Comparison of ENCODE assay signal across 14 mouse cellular contexts in genomic region chr12:17752828-17753227, GRCm38 (mm10).
DNase-seq lines count a peak whose midpoint lies in the region; ATAC-seq and TF ChIP-seq lines count a peak whose summit lies in the region.
"Had no signal": no experiment of that assay in that cellular context is flagged by ENCODE, and none has a peak within 500 bp of the region (broad histone marks: within the 10 kb centered on the region; RNA-seq: fewer than 3 reads in every experiment).

No protein-coding gene starts in this region.

- ATAC-seq in embryonic facial prominence, embryonic 11.5 days (replicated peaks; ENCODE audit: insufficient number of reproducible peaks, low FRiP score, low TSS enrichment, low read depth), result 0 out of 2 replicates have a peak, but pooled peaks have one; percentile 25
- ATAC-seq in forebrain, embryonic 12.5 days (ENCODE audit: low FRiP score), result peak; percentile 82
- peak; percentile 61 for ATAC-seq in hindbrain, embryonic 15.5 days (ENCODE audit: low FRiP score, low read depth)
- ATAC-seq in midbrain, postnatal 0 days (ENCODE audit: low FRiP score), result peak; percentile 53; the same call in 1 of the 2 replicates

- no peaks in the 10 kb centered on the region for H3K36me3 ChIP-seq in embryonic facial prominence, embryonic 11.5 days (replicated peaks; ENCODE audit: control insufficient read depth, insufficient read depth, low read depth, low read length)
- no peaks in the 10 kb centered on the region for H3K36me3 ChIP-seq in forebrain, embryonic 12.5 days (replicated peaks)
- no peaks in the 10 kb centered on the region for H3K36me3 ChIP-seq in hindbrain, embryonic 15.5 days
- no peaks in the 10 kb centered on the region for H3K36me3 ChIP-seq in midbrain, postnatal 0 days (ENCODE audit: insufficient read depth, low read length)
- H3K36me3 ChIP-seq in thymus, adult 2 months (ENCODE audit: control insufficient read depth, insufficient read depth, low read length), result no peaks in the 10 kb centered on the region
- H3K36me3 ChIP-seq: heart, embryonic 10.5 days; limb, embryonic 13.5 days had no signal

- no peak overlapping the region for H3K4me3 ChIP-seq in embryonic facial prominence, embryonic 11.5 days (ENCODE audit: low read depth, low read length)
- no peak overlapping the region for H3K4me3 ChIP-seq in forebrain, embryonic 12.5 days (replicated peaks)
- no peak overlapping the region for H3K4me3 ChIP-seq in hindbrain, embryonic 15.5 days
- H3K4me3 ChIP-seq in midbrain, postnatal 0 days (ENCODE audit: low read depth, low read length), result no peak overlapping the region
- no peak overlapping the region for H3K4me3 ChIP-seq in thymus, adult 2 months (ENCODE audit: control insufficient read depth, insufficient read depth, low read length)
- H3K4me3 ChIP-seq: heart, embryonic 10.5 days; limb, embryonic 13.5 days; stomach, embryonic 15.5 days had no signal

- TF ChIP-seq CTCF in midbrain, postnatal 0 days (IDR thresholded peaks at IDR 0.05), result no peak
- TF ChIP-seq CTCF in thymus, adult 2 months (IDR thresholded peaks at IDR 0.05; ENCODE audit: borderline replicate concordance, control insufficient read depth, extremely low read depth, insufficient read depth, low read length, poor library complexity), result no peak

- WGBS in embryonic facial prominence, embryonic 11.5 days, result 44% methylated on average over 5 of the region's 5 CpGs
- WGBS in forebrain, embryonic 12.5 days, result 8% methylated on average over 5 of the region's 5 CpGs
- 20% methylated on average over 5 of the region's 5 CpGs for WGBS in hindbrain, embryonic 15.5 days
- 10% methylated on average over 5 of the region's 5 CpGs for WGBS in midbrain, postnatal 0 days
- 96% methylated on average over 5 of the region's 5 CpGs for WGBS in thymus, adult 2 months

- H3K27me3 ChIP-seq in embryonic facial prominence, embryonic 11.5 days (ENCODE audit: control insufficient read depth, insufficient read depth, low read length), result no peaks in the 10 kb centered on the region
- H3K27me3 ChIP-seq in forebrain, embryonic 12.5 days, result no peaks in the 10 kb centered on the region
- H3K27me3 ChIP-seq in hindbrain, embryonic 15.5 days, result no peaks in the 10 kb centered on the region
- no peaks in the 10 kb centered on the region for H3K27me3 ChIP-seq in midbrain, postnatal 0 days (ENCODE audit: insufficient read depth, low read length)
- H3K27me3 ChIP-seq in thymus, adult 2 months (ENCODE audit: control insufficient read depth, insufficient read depth, low read length), result no peaks in the 10 kb centered on the region
- H3K27me3 ChIP-seq: limb, embryonic 13.5 days; stomach, embryonic 15.5 days had no signal

- H3K4me2 ChIP-seq in embryonic facial prominence, embryonic 11.5 days (ENCODE audit: low read depth, low read length), result no peak overlapping the region
- no peak overlapping the region for H3K4me2 ChIP-seq in forebrain, embryonic 12.5 days
- no peak overlapping the region for H3K4me2 ChIP-seq in hindbrain, embryonic 15.5 days
- H3K4me2 ChIP-seq in midbrain, postnatal 0 days (ENCODE audit: low read depth, low read length, poor library complexity, severe bottlenecking), result no peak overlapping the region
- H3K4me2 ChIP-seq: limb, embryonic 13.5 days; stomach, embryonic 15.5 days had no signal

- no peak for DNase-seq in embryonic facial prominence, embryonic 11.5 days (ENCODE audit: low spot score)
- peak; percentile 54 for DNase-seq in midbrain, postnatal 0 days (ENCODE audit: low spot score)
- no peak for DNase-seq in thymus, adult 2 months
- DNase-seq in thymus, postnatal 0 days (ENCODE audit: low spot score), result no peak
- no peak for DNase-seq in thymus, postnatal 36 days
- DNase-seq in adrenal gland, postnatal 4 days (ENCODE audit: low spot score in 2 of 2), result no peak
- DNase-seq: layer of hippocampus, postnatal 36 days; lung, adult 2 months; right cerebral cortex, postnatal 14 days had no signal

- H3K4me1 ChIP-seq in embryonic facial prominence, embryonic 11.5 days (ENCODE audit: control insufficient read depth, insufficient read depth, low read length), result no peaks in the 10 kb centered on the region; the same call in 1 of the 2 replicates
- H3K4me1 ChIP-seq in forebrain, embryonic 12.5 days, result peaks cover 46% of the 10 kb centered on the region
- peaks cover 24% of the 10 kb centered on the region for H3K4me1 ChIP-seq in hindbrain, embryonic 15.5 days (replicated peaks)
- peaks cover 9% of the 10 kb centered on the region; the same call in 1 of the 2 replicates for H3K4me1 ChIP-seq in midbrain, postnatal 0 days (ENCODE audit: insufficient read depth, low read length)
- peaks cover 21% of the 10 kb centered on the region for H3K4me1 ChIP-seq in thymus, adult 2 months (replicated peaks; ENCODE audit: control insufficient read depth, insufficient read depth, low read length)

- H3K27ac ChIP-seq in embryonic facial prominence, embryonic 11.5 days (replicated peaks; ENCODE audit: low read depth, low read length), result no peak overlapping the region
- H3K27ac ChIP-seq in forebrain, embryonic 12.5 days, result peak overlapping the region; percentile 81
- peak overlapping the region; percentile 60 for H3K27ac ChIP-seq in hindbrain, embryonic 15.5 days (replicated peaks)
- peak overlapping the region; percentile 32; the same call in 1 of the 2 replicates for H3K27ac ChIP-seq in midbrain, postnatal 0 days (ENCODE audit: low read depth, low read length)
- no peak overlapping the region for H3K27ac ChIP-seq in thymus, adult 2 months (ENCODE audit: control insufficient read depth, insufficient read depth, low read length)
- H3K27ac ChIP-seq: heart, embryonic 10.5 days; limb, embryonic 13.5 days; stomach, embryonic 15.5 days had no signal

- H3K9me3 ChIP-seq in embryonic facial prominence, embryonic 11.5 days (replicated peaks; ENCODE audit: control insufficient read depth, low read length), result no peaks in the 10 kb centered on the region
- H3K9me3 ChIP-seq in forebrain, embryonic 12.5 days, result no peaks in the 10 kb centered on the region
- H3K9me3 ChIP-seq in hindbrain, embryonic 15.5 days, result no peaks in the 10 kb centered on the region
- no peaks in the 10 kb centered on the region for H3K9me3 ChIP-seq in midbrain, postnatal 0 days (ENCODE audit: low read length)
- H3K9me3 ChIP-seq: heart, embryonic 10.5 days; limb, embryonic 13.5 days; stomach, embryonic 15.5 days had no signal

- TF ChIP-seq POLR2A in thymus, adult 2 months (IDR thresholded peaks at IDR 0.05; ENCODE audit: control insufficient read depth, extremely low read depth, insufficient read depth, low read length, poor library complexity), result no peak

- no peak overlapping the region for H3K9ac ChIP-seq in embryonic facial prominence, embryonic 11.5 days (replicated peaks; ENCODE audit: low read length)
- peak overlapping the region; percentile 29; the same call in 1 of the 2 replicates for H3K9ac ChIP-seq in forebrain, embryonic 12.5 days
- no peak overlapping the region for H3K9ac ChIP-seq in hindbrain, embryonic 15.5 days
- H3K9ac ChIP-seq in midbrain, postnatal 0 days (replicated peaks; ENCODE audit: low read length, poor library complexity, severe bottlenecking), result no peak overlapping the region
- H3K9ac ChIP-seq: limb, embryonic 13.5 days; stomach, embryonic 15.5 days had no signal

Comparison
In these comparisons a context has a peak if more than half of its experiments do, and no peak if none do; other contexts are left out.
1. ATAC-seq: peak in every context shown above with its lines; median percentile 82 in forebrain, embryonic 12.5 days; 61 in hindbrain, embryonic 15.5 days; 53 in midbrain, postnatal 0 days; 25 in embryonic facial prominence, embryonic 11.5 days.
2. H3K27ac ChIP-seq: peak in forebrain, embryonic 12.5 days (single experiment), hindbrain, embryonic 15.5 days (single experiment) and midbrain, postnatal 0 days (single experiment); none in embryonic facial prominence, embryonic 11.5 days (single experiment) and thymus, adult 2 months (single experiment).